Mouse (Mus musculus) heart, embryonic 11.5 days (tissue): ENCODE data around the gene Elf5. TPM values are rescaled to one million over a fixed set of nuclear protein-coding genes. Genes with fewer than 3 reads are reported as not detected.

Experiments used
- ATAC-seq: fragments of 200-750 bp; cut with Nextera tagmentation; replicated peaks from 2 replicates; pipeline ENCODE4 v1.8.0; 2017; ENCODE audit warnings: moderate library complexity; ENCODE audit not compliant: insufficient number of reproducible peaks, low FRiP score, low TSS enrichment
- H3K27ac ChIP-seq: fragments of 300-500 bp; sonication (generic); 2 replicates; pipeline ENCODE4 v1.5.1; 2014; ENCODE audit warnings: mild to moderate bottlenecking, low read depth, low read length
- H3K27me3 ChIP-seq: fragments of 300-500 bp; sonication (generic); 2 replicates; pipeline ENCODE4 v1.6.1; 2014; ENCODE audit warnings: mild to moderate bottlenecking, low read length, mixed read lengths; ENCODE audit not compliant: control insufficient read depth, insufficient read depth
- H3K36me3 ChIP-seq: fragments of 300-500 bp; sonication (generic); 2 replicates; pipeline ENCODE4 v1.6.1; 2014; ENCODE audit warnings: mild to moderate bottlenecking, low read length, moderate library complexity, mixed read lengths; ENCODE audit not compliant: control insufficient read depth, insufficient read depth
- H3K4me1 ChIP-seq: fragments of 300-500 bp; sonication (generic); 2 replicates; pipeline ENCODE4 v1.6.1; 2014; ENCODE audit warnings: low read length; ENCODE audit not compliant: control insufficient read depth, insufficient read depth
- H3K4me2 ChIP-seq: fragments of 300-500 bp; sonication (generic); 2 replicates; pipeline ENCODE4 v1.6.1; 2014; ENCODE audit warnings: mild to moderate bottlenecking, moderate library complexity
- H3K4me3 ChIP-seq: fragments of 300-500 bp; sonication (generic); 2 replicates; pipeline ENCODE4 v1.5.1; 2014; ENCODE audit warnings: low read depth, low read length
- H3K9ac ChIP-seq: fragments of 300-500 bp; sonication (generic); 2 replicates; pipeline ENCODE4 v1.6.1; 2014; ENCODE audit warnings: mild to moderate bottlenecking, low read depth, low read length, moderate library complexity
- H3K9me3 ChIP-seq: fragments of 300-500 bp; sonication (generic); replicated peaks from 2 replicates; pipeline ENCODE4 v1.6.1; 2016; ENCODE audit warnings: low read length; ENCODE audit not compliant: control insufficient read depth
- WGBS: fragments of 180-500 bp; shearing (Covaris S2); extraction: QIAGEN DNeasy Blood & Tissue Kit; methylation state at CpG from one replicate; pipeline ENCODE4 v1.1.7; 2014; ENCODE audit not compliant: insufficient replicate concordance; 5-methylcytosine and 5-hydroxymethylcytosine counted together
- polyA plus RNA-seq: library from polyadenylated mRNA; unstranded; fragments of >200 nt; fragmentation: Nextera tagmentation; extraction: Ambion mirVana; gene quantifications from 2 replicates; pipeline ENCODE4 v1.2.1, GENCODE M21; 2014

The Elf5 gene
- polyA plus RNA-seq, 1 experiment from 2014 or later = not detected

DNA sequence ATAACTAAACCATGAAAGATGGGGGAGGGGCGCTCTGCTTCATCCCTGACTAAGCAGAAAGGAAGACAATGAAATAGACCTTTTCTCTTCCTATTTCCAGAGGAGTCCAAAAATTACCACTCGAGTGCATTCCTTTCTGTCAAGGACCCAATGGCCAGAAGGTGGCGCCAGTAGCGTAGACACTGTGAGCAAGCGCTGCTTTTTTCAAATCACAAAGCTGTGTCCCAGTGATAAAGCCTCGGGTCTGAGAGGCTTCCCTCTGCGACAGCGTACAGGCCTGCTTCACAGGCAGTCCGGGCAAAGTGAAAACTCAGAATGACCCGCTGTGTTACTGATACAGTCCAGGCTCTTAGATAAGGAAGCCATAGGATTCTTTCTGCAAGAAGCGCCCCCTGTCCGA is 28.2 kb downstream of the Elf5 start:
- peak; percentile 67; the same call in 1 of the 2 replicates for ATAC-seq
- Histone ChIP-seq H3K4me1 (peaks cover 6% of the 10 kb centered on the region), H3K9ac (no peak overlapping the region), H3K27me3 (no peaks in the 10 kb centered on the region), H3K36me3 (no peaks in the 10 kb centered on the region), H3K4me2 (peak overlapping the region; percentile 33), H3K9me3 (no peaks in the 10 kb centered on the region), H3K27ac (peak overlapping the region; percentile 29; the same call in 1 of the 2 replicates), H3K4me3 (no peak overlapping the region)
- under 1% methylated on average over 12 of the region's 12 CpGs for WGBS

DNA sequence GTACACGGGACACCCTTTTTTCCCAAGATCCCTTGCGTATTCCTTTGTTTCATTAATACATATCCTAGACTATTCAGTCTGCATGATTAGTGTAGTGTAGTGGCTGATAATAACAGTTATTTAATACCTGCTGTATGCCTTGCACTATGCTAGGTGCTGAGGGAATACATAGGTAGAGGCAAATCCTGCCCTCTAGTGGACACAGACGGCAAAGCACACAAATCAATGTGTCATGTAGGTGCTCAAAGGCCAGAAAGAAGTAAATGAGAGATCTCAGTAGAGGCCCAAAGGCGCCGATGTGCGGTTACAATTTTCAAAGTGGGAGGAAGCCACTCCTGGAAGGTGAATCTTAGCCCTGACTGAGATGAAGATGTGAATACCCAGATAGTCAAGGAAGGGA is 34.3 kb downstream of the Elf5 start:
- ATAC-seq = 0 out of 2 replicates have a peak, but pooled peaks have one; percentile 28
- Histone ChIP-seq H3K36me3 (no peaks in the 10 kb centered on the region), H3K27me3 (peaks cover 3% of the 10 kb centered on the region; the same call in 1 of the 2 replicates), H3K27ac (no peak overlapping the region), H3K4me1 (0 out of 2 replicates have a peak, but pooled peaks cover 2% of the 10 kb centered on the region), H3K4me2 (no peak overlapping the region), H3K9me3 (no peaks in the 10 kb centered on the region), H3K9ac (no peak overlapping the region), H3K4me3 (no peak overlapping the region)
- WGBS = 48% methylated on average over 6 of the region's 6 CpGs

DNA sequence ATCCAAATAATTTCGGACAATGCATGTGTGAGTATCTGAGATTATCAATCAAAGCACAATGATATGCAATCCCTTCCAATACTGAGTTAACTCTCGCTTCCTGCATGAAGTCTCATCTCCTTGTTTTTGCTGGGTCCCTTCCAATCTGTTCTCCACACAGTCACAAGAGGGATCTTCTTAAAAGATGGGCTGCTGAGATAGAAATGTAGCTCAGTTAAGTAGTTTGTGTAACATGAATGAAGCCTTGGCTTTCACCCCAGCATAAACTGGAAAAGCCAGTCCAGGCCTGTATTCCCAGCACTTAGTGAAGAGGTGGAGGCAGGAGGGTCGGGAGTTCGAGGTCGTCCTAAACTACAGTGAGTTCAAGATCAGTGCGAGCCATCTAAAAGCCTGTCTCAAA is 34.8 kb downstream of the Elf5 start:
- no peaks in the 10 kb centered on the region for H3K36me3 ChIP-seq
- H3K4me1 ChIP-seq = 0 out of 2 replicates have a peak, but pooled peaks cover 2% of the 10 kb centered on the region
- no peaks in the 10 kb centered on the region for H3K9me3 ChIP-seq
- WGBS = 83% methylated on average over 6 of the region's 6 CpGs
- H3K4me3 ChIP-seq = no peak overlapping the region
- no peak overlapping the region for H3K27ac ChIP-seq
- no peak for ATAC-seq
- no peak overlapping the region for H3K4me2 ChIP-seq
- peaks cover 3% of the 10 kb centered on the region; the same call in 1 of the 2 replicates for H3K27me3 ChIP-seq
- H3K9ac ChIP-seq = no peak overlapping the region

DNA sequence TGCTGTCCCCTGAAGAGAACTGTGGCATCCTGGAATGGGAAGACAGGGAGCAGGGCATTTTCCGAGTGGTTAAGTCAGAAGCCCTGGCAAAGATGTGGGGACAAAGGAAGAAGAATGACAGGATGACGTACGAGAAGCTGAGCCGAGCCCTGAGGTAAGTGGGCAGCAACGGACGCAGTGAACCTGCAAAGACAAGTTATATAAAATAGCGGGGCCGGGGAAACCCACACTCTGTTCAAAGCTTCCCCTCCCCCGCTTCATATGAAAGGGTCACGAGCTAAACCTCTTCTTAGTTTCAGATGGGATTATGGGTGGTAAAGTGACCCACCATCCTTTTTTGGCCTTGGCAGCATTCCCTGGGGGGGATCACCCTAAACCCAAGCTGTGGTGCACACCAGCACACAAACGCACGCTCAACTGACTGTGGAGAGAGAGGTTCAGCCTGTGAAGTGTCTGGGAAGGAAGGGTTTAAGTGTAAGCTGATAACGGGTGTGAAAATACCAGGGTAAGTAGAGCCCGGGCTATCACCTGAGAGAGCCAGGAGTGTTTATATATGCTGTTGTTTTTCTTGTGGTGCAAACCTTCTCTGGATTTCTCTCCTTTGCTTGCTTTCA is 37.6 kb downstream of the Elf5 start:
- no peaks in the 10 kb centered on the region for H3K9me3 ChIP-seq
- 38% methylated on average over 14 of the region's 14 CpGs for WGBS
- peaks cover 9% of the 10 kb centered on the region; the same call in 1 of the 2 replicates for H3K36me3 ChIP-seq
- no peak overlapping the region for H3K9ac ChIP-seq
- 0 out of 2 replicates have a peak, but pooled peaks cover 2% of the 10 kb centered on the region for H3K4me1 ChIP-seq
- H3K27ac ChIP-seq = no peak overlapping the region
- no peak for ATAC-seq
- peaks cover 3% of the 10 kb centered on the region; the same call in 1 of the 2 replicates for H3K27me3 ChIP-seq
- no peak overlapping the region for H3K4me3 ChIP-seq
- H3K4me2 ChIP-seq = 0 out of 2 replicates have a peak overlapping the region, but pooled peaks have one; percentile 14

DNA sequence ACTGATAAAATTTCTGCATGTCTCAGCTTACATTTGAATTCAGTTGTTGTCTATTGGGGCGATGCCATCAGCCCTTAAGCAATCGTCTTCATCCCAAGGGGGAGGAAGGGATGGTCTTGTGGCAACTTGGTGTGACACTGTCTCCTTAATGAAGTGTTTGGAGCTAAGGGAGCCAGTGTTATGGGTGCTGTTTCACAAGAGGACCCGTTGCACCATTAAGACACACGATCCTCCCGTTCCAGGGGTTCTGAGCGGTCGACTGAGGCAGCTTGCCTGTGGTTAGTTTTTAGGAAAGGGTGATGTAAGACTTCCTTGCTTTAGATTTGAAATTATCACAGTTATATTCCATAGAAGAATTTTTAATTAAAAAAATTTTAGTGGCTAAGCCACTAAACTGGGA is 38.3 kb downstream of the Elf5 start:
- Histone ChIP-seq H3K36me3 (peaks cover 10% of the 10 kb centered on the region; the same call in 1 of the 2 replicates), H3K4me2 (no peak overlapping the region), H3K27ac (no peak overlapping the region), H3K4me1 (0 out of 2 replicates have a peak, but pooled peaks cover 2% of the 10 kb centered on the region), H3K4me3 (no peak overlapping the region), H3K9ac (no peak overlapping the region), H3K27me3 (peaks cover 3% of the 10 kb centered on the region; the same call in 1 of the 2 replicates), H3K9me3 (no peaks in the 10 kb centered on the region)
- 76% methylated on average over 7 of the region's 7 CpGs for WGBS
- no peak for ATAC-seq

DNA sequence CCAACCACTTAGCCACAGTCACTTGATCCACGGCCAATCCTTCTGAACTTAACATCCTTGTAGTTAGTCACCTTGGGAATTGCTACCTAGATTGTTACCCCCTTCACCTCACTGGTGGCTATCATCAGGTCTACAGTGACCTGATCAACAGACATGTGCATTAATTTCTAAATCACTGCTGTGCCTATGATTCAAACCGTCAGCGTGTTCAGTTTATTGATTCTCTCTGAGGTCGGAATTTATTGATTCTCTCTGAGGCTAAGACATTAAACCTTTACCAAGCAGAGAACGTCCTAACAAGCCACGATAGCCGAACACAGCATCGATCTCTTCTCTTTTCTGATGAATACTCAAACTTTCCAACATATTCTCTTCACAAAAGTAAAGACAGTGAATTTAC is 38.8 kb downstream of the Elf5 start:
- 86% methylated on average over 8 of the region's 8 CpGs for WGBS
- Histone ChIP-seq H3K4me3 (no peak overlapping the region), H3K9me3 (no peaks in the 10 kb centered on the region), H3K27me3 (peaks cover 3% of the 10 kb centered on the region; the same call in 1 of the 2 replicates), H3K36me3 (peaks cover 13% of the 10 kb centered on the region; the same call in 1 of the 2 replicates), H3K27ac (no peak overlapping the region), H3K4me1 (0 out of 2 replicates have a peak, but pooled peaks cover 2% of the 10 kb centered on the region), H3K4me2 (no peak overlapping the region), H3K9ac (no peak overlapping the region)
- ATAC-seq = no peak

DNA sequence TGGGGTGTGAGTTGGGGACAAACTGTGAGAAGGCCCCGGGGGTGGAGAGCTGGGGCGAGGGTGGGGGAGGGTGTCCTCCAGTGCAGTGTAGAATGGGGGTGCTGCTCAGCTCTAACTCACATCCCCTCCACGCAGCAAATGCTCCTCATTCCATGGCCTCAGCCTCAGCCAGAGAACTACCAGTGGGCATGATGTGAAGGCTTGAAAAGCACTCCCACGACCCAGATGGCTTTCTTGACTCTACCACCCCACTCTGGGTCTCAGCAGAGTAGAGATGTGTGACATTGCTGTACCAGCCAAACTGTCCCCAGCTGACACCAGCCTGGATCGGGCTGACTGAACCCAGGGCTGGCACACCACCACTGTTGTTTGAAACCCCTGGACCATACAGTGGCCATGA is 41.1 kb downstream of the Elf5 start:
- WGBS = 82% methylated on average over 5 of the region's 5 CpGs
- no peak overlapping the region for H3K4me3 ChIP-seq
- H3K4me2 ChIP-seq = no peak overlapping the region
- H3K27ac ChIP-seq = no peak overlapping the region
- ATAC-seq = no peak
- H3K9me3 ChIP-seq = no peaks in the 10 kb centered on the region
- H3K27me3 ChIP-seq = no peaks in the 10 kb centered on the region; the same call in 1 of the 2 replicates
- 0 out of 2 replicates have a peak, but pooled peaks cover 2% of the 10 kb centered on the region for H3K4me1 ChIP-seq
- no peak overlapping the region for H3K9ac ChIP-seq
- peaks cover 18% of the 10 kb centered on the region; the same call in 1 of the 2 replicates for H3K36me3 ChIP-seq

DNA sequence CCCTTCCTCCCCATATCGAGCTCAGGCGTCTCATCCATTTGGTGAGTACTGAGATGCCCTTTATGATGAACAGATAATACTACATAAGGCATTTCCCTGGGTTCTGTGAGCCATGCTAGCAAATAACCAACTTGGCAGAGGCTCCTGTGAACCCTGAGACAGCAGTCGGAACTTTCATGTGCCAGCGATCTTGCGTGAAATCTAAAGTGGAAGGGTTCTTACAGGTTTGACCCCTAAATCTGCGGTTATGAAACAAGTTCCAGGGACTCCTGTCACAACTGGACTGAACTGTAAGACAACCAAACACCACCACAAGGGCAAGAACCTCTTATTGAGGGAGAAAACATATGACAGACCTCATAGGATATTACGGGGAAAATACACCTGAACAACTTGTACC is 44.3 kb downstream of the Elf5 start:
- H3K4me2 ChIP-seq = no peak overlapping the region
- no peak overlapping the region for H3K4me3 ChIP-seq
- ATAC-seq = no peak
- WGBS = 94% methylated on average over 7 of the region's 7 CpGs
- H3K36me3 ChIP-seq = peaks cover 35% of the 10 kb centered on the region
- no peak overlapping the region for H3K27ac ChIP-seq
- no peak overlapping the region for H3K9ac ChIP-seq
- no peaks in the 10 kb centered on the region for H3K27me3 ChIP-seq
- no peaks in the 10 kb centered on the region for H3K4me1 ChIP-seq
- H3K9me3 ChIP-seq = no peaks in the 10 kb centered on the region

DNA sequence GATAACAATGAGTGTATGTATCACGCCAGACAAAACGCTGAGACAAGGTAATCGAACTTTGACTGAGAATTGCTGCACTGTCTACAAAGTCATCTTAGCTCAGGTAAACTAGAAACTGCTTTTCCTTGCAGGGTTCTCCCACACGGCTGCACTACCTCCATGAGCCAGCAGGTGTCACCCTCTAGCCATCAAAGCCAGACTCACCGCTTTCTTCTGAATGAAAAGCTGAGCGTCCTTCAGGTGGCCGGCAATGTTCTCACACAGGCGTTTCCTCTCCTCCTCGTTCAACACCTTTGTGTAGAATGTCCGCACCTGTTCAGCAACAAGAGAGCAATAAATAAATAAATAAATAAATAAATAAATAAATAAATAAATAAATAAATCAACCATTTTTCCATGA is 45.2 kb downstream of the Elf5 start:
- Histone ChIP-seq H3K27ac (no peak overlapping the region), H3K9ac (no peak overlapping the region), H3K9me3 (no peaks in the 10 kb centered on the region), H3K4me3 (no peak overlapping the region), H3K27me3 (no peaks in the 10 kb centered on the region), H3K4me2 (no peak overlapping the region), H3K4me1 (no peaks in the 10 kb centered on the region), H3K36me3 (peaks cover 34% of the 10 kb centered on the region)
- WGBS = 22% methylated on average over 10 of the region's 10 CpGs
- no peak for ATAC-seq
